Mouse (Mus musculus) urinary bladder, postnatal 4 days (tissue): ENCODE measurements at regions not wholly inside any gene's neighbourhood (a gene's known extent, or its start where the extent isn't known, plus 50 kb on each side); places are given as distances from the start of the nearest gene placed in this dataset.

Source experiments
- DNase-seq, 2 experiments: peaks; one replicate each; pipeline ENCODE4 v3.0.0; 2021 to 2022; ENCODE audit warnings: low spot score in 2 of 2

- no peak for DNase-seq
Measured at GRCm38 (mm10) chr13:107944831-107945230, 99.4 kb upstream of the Smim15 start.

- no peak for DNase-seq
Measured at GRCm38 (mm10) chr13:107942979-107943378, 101.3 kb upstream of the Smim15 start.

- no peak for DNase-seq
Measured at GRCm38 (mm10) chr13:107942297-107942962, 101.8 kb upstream of the Smim15 start.

- DNase-seq: no peak
Measured at GRCm38 (mm10) chr13:107939916-107940646, 104.2 kb upstream of the Smim15 start.

- DNase-seq: no peak
Measured at GRCm38 (mm10) chr13:107935611-107936010, 108.6 kb upstream of the Smim15 start.

GRCm38 (mm10) chr13:107934691-107935090 lies 109.6 kb upstream of the Smim15 start:
- DNase-seq: no peak

GRCm38 (mm10) chr13:107933598-107934571 lies 110.4 kb upstream of the Smim15 start:
- no peak for DNase-seq

- DNase-seq: no peak
Measured at GRCm38 (mm10) chr13:107932423-107933032, 111.7 kb upstream of the Smim15 start.

GRCm38 (mm10) chr13:107931216-107931615 lies 113.0 kb upstream of the Smim15 start:
- no peak for DNase-seq

- DNase-seq: no peak
Measured at GRCm38 (mm10) chr13:107927499-107928215, 116.6 kb upstream of the Smim15 start.

GRCm38 (mm10) chr13:107925470-107925869 lies 118.8 kb upstream of the Smim15 start:
- DNase-seq: no peak

- DNase-seq: no peak
Measured at GRCm38 (mm10) chr13:107923129-107924114, 120.8 kb upstream of the Smim15 start.

GRCm38 (mm10) chr13:107919403-107919802 lies 124.8 kb upstream of the Smim15 start:
- no peak for DNase-seq

GRCm38 (mm10) chr13:107918478-107918877 lies 125.8 kb upstream of the Smim15 start:
- DNase-seq: no peak

GRCm38 (mm10) chr13:107918065-107918464 lies 126.2 kb upstream of the Smim15 start:
- no peak for DNase-seq

- no peak for DNase-seq
Measured at GRCm38 (mm10) chr13:107917564-107917963, 126.7 kb upstream of the Smim15 start.

GRCm38 (mm10) chr13:107910125-107910524 lies 134.1 kb upstream of the Smim15 start:
- no peak for DNase-seq

- no peak for DNase-seq
Measured at GRCm38 (mm10) chr13:107909343-107910067, 134.7 kb upstream of the Smim15 start.

- DNase-seq: no peak
Measured at GRCm38 (mm10) chr13:107907966-107908365, 136.3 kb upstream of the Smim15 start.
